ENCODE assay signal across 8 mouse cellular contexts in genomic region chr1:178188386-178188785, GRCm38 (mm10). TPM values are rescaled to one million over a fixed set of nuclear protein-coding genes. Genes with fewer than 3 reads are reported as not detected.
DNase-seq lines count a peak whose midpoint lies in the region; ATAC-seq and TF ChIP-seq lines count a peak whose summit lies in the region.

No protein-coding gene starts in this region.

- H3K4me2 ChIP-seq in hindbrain, embryonic 12.5 days (replicated peaks), result peak overlapping the region; percentile 57
- H3K4me2 ChIP-seq in neural tube, embryonic 12.5 days (replicated peaks), result peak overlapping the region; percentile 57

- H3K4me1 ChIP-seq in hindbrain, embryonic 12.5 days, result peaks cover 7% of the 10 kb centered on the region
- H3K4me1 ChIP-seq in liver, adult 2 months (ENCODE audit: control insufficient read depth, insufficient read depth, low read length), result peaks cover 8% of the 10 kb centered on the region; the same call in 1 of the 2 replicates
- H3K4me1 ChIP-seq in neural tube, embryonic 12.5 days, result peaks cover 5% of the 10 kb centered on the region

- TF ChIP-seq CTCF in liver, adult 2 months (IDR thresholded peaks at IDR 0.05; ENCODE audit: low read depth, low read length), result no peak

- H3K27me3 ChIP-seq in hindbrain, embryonic 12.5 days, result no peaks in the 10 kb centered on the region
- no peaks in the 10 kb centered on the region for H3K27me3 ChIP-seq in liver, adult 2 months (ENCODE audit: control insufficient read depth, insufficient read depth, low read length)
- H3K27me3 ChIP-seq in neural tube, embryonic 12.5 days (replicated peaks), result no peaks in the 10 kb centered on the region

- WGBS in hindbrain, embryonic 12.5 days, result 9% methylated on average over 13 of the region's 13 CpGs
- WGBS in liver, adult 2 months, result 1% methylated on average over 13 of the region's 13 CpGs
- WGBS in neural tube, embryonic 12.5 days, result 10% methylated on average over 13 of the region's 13 CpGs

- ATAC-seq in hindbrain, embryonic 12.5 days (ENCODE audit: low FRiP score), result no peak
- ATAC-seq in neural tube, embryonic 12.5 days (ENCODE audit: low FRiP score, low read depth), result no peak
- no peak for ATAC-seq in granulocyte monocyte progenitor cell, adult 5-6 weeks (replicated peaks; ENCODE audit: poor library complexity, severe bottlenecking)

- no peak overlapping the region for H3K27ac ChIP-seq in hindbrain, embryonic 12.5 days
- peak overlapping the region; percentile 90 for H3K27ac ChIP-seq in liver, adult 2 months (replicated peaks; ENCODE audit: insufficient read depth, low read depth, low read length)
- H3K27ac ChIP-seq in neural tube, embryonic 12.5 days, result no peak overlapping the region

- peak overlapping the region; percentile 31 for H3K4me3 ChIP-seq in hindbrain, embryonic 12.5 days
- H3K4me3 ChIP-seq in liver, adult 2 months (ENCODE audit: insufficient read depth, low read depth, low read length), result peak overlapping the region; percentile 44
- peak overlapping the region; percentile 23 for H3K4me3 ChIP-seq in neural tube, embryonic 12.5 days

- DNase-seq in lung, adult 18-20 months, result peak; percentile 26 to 42
- DNase-seq in lung, postnatal 14 days, result no peak
- peak; percentile 77 for DNase-seq in cerebellum, adult 9-10 months
- peak; percentile 83 for DNase-seq in liver, adult 2 months (ENCODE audit: extremely low read depth, low read depth, low spot score)
- no peak for DNase-seq in urinary bladder, postnatal 36 days (ENCODE audit: low spot score in 2 of 2)

- no peaks in the 10 kb centered on the region for H3K9me3 ChIP-seq in hindbrain, embryonic 12.5 days (replicated peaks)
- H3K9me3 ChIP-seq in neural tube, embryonic 12.5 days, result no peaks in the 10 kb centered on the region

- no peak for TF ChIP-seq POLR2A in liver, adult 2 months (IDR thresholded peaks at IDR 0.05; ENCODE audit: extremely low read depth, insufficient read depth, low read length)

- no peaks in the 10 kb centered on the region for H3K36me3 ChIP-seq in hindbrain, embryonic 12.5 days
- H3K36me3 ChIP-seq in liver, adult 2 months (ENCODE audit: control insufficient read depth, insufficient read depth, low read length), result no peaks in the 10 kb centered on the region
- H3K36me3 ChIP-seq in neural tube, embryonic 12.5 days, result no peaks in the 10 kb centered on the region

- peaks cover 10% of the 10 kb centered on the region; the same call in 1 of the 2 replicates for H3K79me2 ChIP-seq in liver, adult 2 months (ENCODE audit: control insufficient read depth, insufficient read depth, low read length)

- no peak overlapping the region for H3K9ac ChIP-seq in hindbrain, embryonic 12.5 days
- peak overlapping the region; percentile 60; the same call in 1 of the 2 replicates for H3K9ac ChIP-seq in liver, adult 2 months (ENCODE audit: low read depth, low read length)
- H3K9ac ChIP-seq in neural tube, embryonic 12.5 days, result no peak overlapping the region

RNA-seq across cellular contexts. Expression of gene Desi2, which starts 1.2 kb away (rescaled TPM):
- 22.0 and 22.8 TPM in 2 replicates for polyA plus RNA-seq in hindbrain, embryonic 12.5 days (2016; fragmentation: Nextera tagmentation; extraction: Ambion mirVana)
- total RNA-seq in liver, adult 2 months (2014; rRNA removed), result 5.6 and 6.8 TPM in 2 replicates
- 7.2 and 7.7 TPM in 2 replicates for polyA plus RNA-seq in liver, adult 2 months (2012; rRNA removed)
- 20.0 and 21.0 TPM in 2 replicates for polyA plus RNA-seq in neural tube, embryonic 12.5 days (2016; fragmentation: Nextera tagmentation; extraction: Ambion mirVana)
- 10.1 and 15.7 TPM in 2 replicates for total RNA-seq in granulocyte monocyte progenitor cell, adult 5-6 weeks (2014; fragmentation: Nextera tagmentation)
- total RNA-seq in granulocyte monocyte progenitor cell, adult 5-6 weeks (2017), result 15.0 and 17.9 TPM in 2 replicates

Comparison
In these comparisons a context has a peak if more than half of its experiments do, and no peak if none do; other contexts are left out.
1. DNase-seq: peak in lung, adult 18-20 months (2 of 2), cerebellum, adult 9-10 months (single experiment) and liver, adult 2 months (single experiment); none in lung, postnatal 14 days (single experiment) and urinary bladder, postnatal 36 days (0 of 2).
2. Peak in every context shown above with its lines, with median percentiles within 50 percentile points of each other: H3K4me3 ChIP-seq.